Mouse (Mus musculus): ENCODE measurements at regions not wholly inside any gene's neighbourhood (a gene's known extent, or its start where the extent isn't known, plus 50 kb on each side); places are given as distances from the start of the nearest gene placed in this dataset.

- no peak for DNase-seq
- intact Hi-C loops (cut with DNase I), result no loop called here
These were observed 254.9 kb upstream of the Dppa4 start for GRCm38 (mm10) chr16:48028626-48029025.

GRCm38 (mm10) chr16:48050853-48051252, 232.7 kb upstream of the Dppa4 start:
- no peak for DNase-seq
- intact Hi-C loops (cut with DNase I), result no loop called here

GRCm38 (mm10) chr16:48074879-48075278, 208.7 kb upstream of the Dppa4 start:
- DNase-seq, result no peak
- intact Hi-C loops (cut with DNase I), result loop anchor here (10.0 kb wide), 1 partner anchor 1220 kb away; no protein-coding TSS in a partner anchor
